Mouse (Mus musculus) E14TG2a.4 (cell line): ENCODE measurements at regions not wholly inside any gene's neighbourhood (a gene's known extent, or its start where the extent isn't known, plus 50 kb on each side); places are given as distances from the start of the nearest gene placed in this dataset.

ENCODE experiments used
- CTCF ChIP-seq: conservative IDR thresholded peaks from 2 replicates; pipeline ENCODE4 v1.5.1; 2014; ENCODE audit warnings: low read length
- NANOG ChIP-seq: IDR thresholded peaks from 2 replicates; pipeline ENCODE4 v1.6.1; 2014; ENCODE audit warnings: borderline replicate concordance, low read length, mixed read lengths
- POU5F1 ChIP-seq: IDR thresholded peaks from 2 replicates; pipeline ENCODE4 v1.6.1; 2014; ENCODE audit warnings: low read length, borderline replicate concordance

DNA sequence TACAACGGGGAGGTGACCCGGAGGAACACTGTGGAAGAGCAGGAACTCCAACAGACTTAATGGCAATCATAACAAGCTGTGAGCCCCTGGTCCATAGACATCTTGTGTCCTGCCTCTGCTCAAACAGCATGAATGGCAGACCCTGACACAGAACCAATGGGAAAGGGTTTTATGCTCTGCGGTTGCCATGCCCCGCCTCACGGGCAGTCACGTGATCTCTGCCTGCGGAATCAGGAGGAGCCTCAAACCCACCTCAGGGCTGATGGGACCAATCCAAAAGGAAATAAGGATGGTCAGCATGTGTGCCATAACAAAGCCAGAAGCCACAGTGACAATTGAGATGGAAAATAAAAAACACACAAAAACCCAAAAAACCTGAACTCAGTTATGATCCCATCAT lies 120.2 kb upstream of the Sfswap start:
- no peak for TF ChIP-seq CTCF
- TF ChIP-seq POU5F1: no peak
- no peak for TF ChIP-seq NANOG
